Mouse (Mus musculus): ENCODE measurements around the gene A930018P22Rik. TPM values are rescaled to one million over a fixed set of nuclear protein-coding genes. Genes with fewer than 3 reads are reported as not detected.

The A930018P22Rik gene
- total RNA-seq, 1 experiment from 2014 or later: not detected

Other genes starting within 250 kb of the A930018P22Rik start
- 803 and 858 TPM in 2 replicates for gene Lmo2, start 164.8 kb upstream of the A930018P22Rik start, total RNA-seq (2017)
- 99.2 and 102 TPM in 2 replicates for gene Fbxo3, start 95.0 kb upstream of the A930018P22Rik start, total RNA-seq (2017)
- 0.56 TPM in 1 of 2 replicates, not detected in the other for gene 4931422A03Rik, start 94.4 kb upstream of the A930018P22Rik start, total RNA-seq (2017)
- gene Gm10912, start 56.9 kb upstream of the A930018P22Rik start, total RNA-seq (2017): not detected in 2 replicates
- not detected in 2 replicates for gene Gm10799, start 54.2 kb upstream of the A930018P22Rik start, total RNA-seq (2017)
- gene Cd59b, start 52.9 kb upstream of the A930018P22Rik start, total RNA-seq (2017): 3.2 and 12.7 TPM in 2 replicates
- gene Cd59a, start 27.0 kb upstream of the A930018P22Rik start, total RNA-seq (2017): 12.6 and 22.4 TPM in 2 replicates